Mouse (Mus musculus) lung, postnatal 14 days (tissue): ENCODE results near the gene Tgfb1i1.

Experiments
- DNase-seq: peaks from one replicate; pipeline ENCODE4 v3.0.0; 2021

Gene Tgfb1i1

DNA sequence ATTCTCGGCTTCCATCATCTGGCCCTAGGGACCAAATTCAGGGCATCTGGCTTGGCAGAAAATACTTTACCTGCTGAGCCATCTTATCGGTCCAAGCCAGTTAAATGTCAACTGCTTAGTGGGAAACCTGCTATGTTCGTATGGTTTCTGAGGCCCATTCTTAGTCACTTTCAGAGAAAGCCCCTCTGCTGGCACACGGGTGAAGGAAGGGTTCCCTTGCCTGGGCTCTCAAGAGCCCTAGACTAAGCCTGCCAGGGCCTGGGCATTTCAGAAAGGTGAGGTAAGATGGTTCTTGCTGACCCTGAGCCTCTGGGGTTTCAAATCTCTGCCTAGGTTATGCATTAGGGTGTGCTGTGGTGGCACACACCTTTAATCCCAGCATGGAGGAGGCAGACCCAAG is 1.1 kb upstream of the Tgfb1i1 start:
- no peak for DNase-seq

- peak; percentile 95 for DNase-seq
These were observed 831 bp downstream of the Tgfb1i1 start for GRCm38 (mm10) chr7:128247443-128247842.

DNA sequence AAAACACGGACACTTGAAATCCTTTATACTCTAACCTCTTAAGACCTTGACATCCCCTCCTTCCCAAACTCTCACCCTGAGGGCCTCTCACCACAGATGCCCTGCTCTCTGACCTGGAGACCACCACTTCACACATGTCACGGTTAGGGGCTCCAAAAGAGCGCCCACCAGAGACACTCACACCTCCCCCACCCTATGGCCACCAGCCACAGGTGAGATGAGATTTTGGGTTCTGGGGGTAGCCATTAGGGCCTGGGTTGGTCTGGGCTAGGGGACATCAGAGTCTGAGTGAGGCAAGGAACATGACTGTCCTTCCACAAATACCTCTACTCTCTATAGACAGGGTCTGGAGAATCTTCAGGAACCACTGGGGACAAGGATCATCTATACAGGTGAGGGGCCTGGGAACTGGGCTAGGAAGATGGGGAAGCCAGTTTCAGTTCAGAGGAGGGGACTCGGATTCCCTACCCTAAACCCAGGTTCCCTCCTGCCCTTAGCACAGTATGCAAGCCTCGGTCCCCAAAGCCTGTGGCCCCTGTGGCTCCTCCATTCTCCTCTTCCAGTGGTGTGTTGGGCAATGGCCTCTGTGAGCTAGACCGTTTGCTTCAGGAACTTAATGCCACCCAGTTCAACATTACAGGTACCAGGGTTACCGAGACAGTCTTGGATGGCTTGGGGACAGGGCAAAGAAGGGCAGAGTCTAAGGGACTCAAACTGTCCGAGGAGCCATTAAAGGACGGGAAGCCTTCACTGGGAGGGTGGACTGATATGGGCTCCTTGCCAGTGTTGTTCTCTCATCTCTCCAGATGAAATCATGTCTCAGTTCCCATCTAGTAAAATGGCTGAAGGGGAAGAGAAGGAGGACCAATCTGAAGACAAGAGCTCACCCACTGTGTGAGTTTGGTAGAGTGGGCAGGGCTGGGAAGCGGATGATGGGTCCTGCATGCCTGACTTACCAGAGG is 1.8 kb downstream of the Tgfb1i1 start:
- no peak for DNase-seq

DNA sequence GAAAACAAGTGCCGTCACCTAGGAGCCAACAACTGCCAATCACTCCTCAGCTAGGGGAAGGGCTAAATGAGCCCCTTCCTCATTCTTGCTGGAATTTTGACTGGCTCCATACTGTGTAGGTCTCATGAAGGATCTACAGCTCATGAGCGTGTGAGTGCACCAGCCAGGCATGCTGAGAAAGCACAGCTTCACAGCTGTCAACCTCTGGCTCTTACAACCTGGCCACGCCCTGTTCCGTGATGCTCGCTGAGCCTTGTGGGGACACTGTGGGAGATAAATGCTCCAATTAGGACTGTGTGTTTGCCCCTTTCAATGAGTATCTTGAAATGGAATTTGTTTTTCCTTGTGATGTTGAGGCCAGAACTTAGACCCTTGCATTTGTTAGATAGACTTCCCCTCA is 3.4 kb downstream of the Tgfb1i1 start:
- DNase-seq: no peak

DNA sequence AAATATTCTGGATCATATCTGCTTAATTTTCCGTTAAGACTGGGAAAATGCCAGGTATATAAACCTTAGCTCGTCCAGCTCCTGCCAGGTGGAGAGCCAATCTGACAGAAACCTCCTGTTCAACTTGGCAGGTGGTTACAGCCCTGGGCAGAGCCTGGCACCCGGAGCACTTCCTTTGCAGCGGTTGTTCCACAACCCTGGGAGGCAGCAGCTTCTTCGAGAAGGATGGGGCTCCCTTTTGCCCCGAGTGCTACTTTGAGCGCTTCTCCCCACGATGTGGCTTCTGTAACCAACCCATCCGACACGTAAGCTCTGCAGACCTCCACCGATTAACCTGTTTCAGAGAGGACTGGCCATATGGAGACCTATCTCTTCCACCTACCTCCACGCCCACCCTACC is 5.3 kb downstream of the Tgfb1i1 start:
- DNase-seq: no peak

DNA sequence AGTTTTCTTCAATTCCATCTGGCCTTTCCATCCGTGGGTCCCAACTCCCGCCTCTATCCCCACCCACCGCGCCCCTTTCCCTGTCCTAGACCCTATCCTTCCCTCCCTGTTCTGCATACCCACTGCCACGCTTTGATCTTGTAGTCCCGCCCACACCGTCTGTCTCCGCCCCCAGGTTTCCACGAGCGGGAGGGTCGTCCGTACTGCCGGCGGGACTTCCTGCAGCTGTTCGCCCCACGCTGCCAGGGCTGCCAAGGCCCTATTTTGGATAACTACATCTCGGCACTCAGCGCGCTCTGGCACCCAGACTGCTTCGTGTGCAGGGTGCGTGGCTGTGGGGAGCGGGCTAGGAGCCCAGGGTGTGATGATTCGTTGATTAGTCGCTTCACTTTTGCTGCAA is 6.0 kb downstream of the Tgfb1i1 start:
- DNase-seq: peak; percentile 39

- no peak for DNase-seq
These were observed 8.4 kb downstream of the Tgfb1i1 start for GRCm38 (mm10) chr7:128254978-128255377.

GRCm38 (mm10) chr7:128255757-128256156 is 9.1 kb downstream of the Tgfb1i1 start:
- no peak for DNase-seq

DNA sequence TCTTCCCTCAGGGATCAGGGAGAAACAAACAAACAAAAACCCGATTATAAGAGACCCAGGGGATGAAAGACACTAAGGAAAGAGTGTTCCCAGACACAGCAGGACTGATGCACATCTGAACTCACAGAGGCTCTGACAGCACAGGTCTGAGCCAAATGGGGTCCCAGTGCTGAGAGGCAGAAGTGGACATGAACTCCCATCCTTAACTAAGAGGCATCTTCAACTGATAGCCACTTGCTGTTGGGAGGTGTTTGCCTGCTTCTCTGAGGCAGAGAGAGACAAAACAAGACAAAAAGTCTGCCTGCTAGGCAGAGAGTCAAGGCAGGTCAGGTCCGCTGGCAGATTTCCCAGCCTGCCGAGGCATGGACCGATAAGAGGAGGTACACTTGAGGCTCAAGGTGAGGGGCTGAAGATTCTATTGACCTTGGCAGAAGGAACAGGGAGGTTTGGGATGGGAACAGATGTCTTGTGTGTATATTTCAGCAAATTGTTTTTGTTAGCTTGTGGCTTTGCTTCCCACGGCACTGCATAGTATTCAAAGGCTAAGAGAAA is 10.2 kb downstream of the Tgfb1i1 start:
- peak; percentile 61 for DNase-seq

DNA sequence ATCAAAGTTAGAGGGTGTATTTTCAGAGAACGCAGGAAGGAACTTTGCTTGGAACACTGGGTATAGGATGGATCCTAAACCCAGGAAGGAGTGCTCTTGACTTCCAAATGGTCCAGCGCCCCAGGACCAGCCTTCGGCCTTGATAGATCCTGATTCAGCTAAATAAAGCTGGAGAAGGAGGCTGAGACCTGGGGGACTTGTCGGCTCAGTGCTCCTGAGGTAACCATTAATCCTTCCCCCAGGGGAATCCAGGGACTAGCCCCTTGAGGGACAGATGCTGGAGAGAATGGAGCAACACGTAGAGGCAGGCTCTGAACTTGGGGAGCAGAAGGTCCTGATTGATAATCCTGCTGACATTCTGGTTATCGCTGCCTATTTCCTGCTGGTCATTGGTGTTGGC is 18.8 kb downstream of the Tgfb1i1 start, which contains the start of gene Slc5a2:
Gene Slc5a2 (plus strand): TSS at position 247 of the 400 bp plus-strand sequence.
- no peak for DNase-seq

- DNase-seq: no peak
These were observed 19.4 kb downstream of the Tgfb1i1 start for GRCm38 (mm10) chr7:128266056-128266455.

- DNase-seq: no peak
These were observed 20.8 kb downstream of the Tgfb1i1 start for GRCm38 (mm10) chr7:128267391-128267790.

DNA sequence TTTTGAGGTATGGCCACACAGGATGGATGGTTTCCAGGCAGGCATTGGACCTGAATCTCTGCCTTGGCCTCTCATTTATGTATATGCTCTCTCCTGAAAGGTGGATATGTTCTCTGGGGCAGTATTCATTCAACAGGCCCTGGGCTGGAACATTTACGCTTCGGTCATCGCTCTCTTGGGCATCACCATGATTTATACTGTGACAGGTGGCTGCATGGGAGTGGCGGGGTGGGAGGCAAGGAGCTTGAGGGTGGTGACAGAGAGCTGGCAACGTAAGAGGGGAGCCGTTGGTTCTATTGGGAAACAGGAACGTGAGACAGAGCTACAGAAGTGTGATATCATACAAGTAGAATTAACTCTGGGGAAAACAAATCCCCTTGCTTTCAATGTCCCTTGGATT is 21.2 kb downstream of the Tgfb1i1 start:
- DNase-seq: no peak

- no peak for DNase-seq
These were observed 23.8 kb downstream of the Tgfb1i1 start for GRCm38 (mm10) chr7:128270431-128270850.

DNA sequence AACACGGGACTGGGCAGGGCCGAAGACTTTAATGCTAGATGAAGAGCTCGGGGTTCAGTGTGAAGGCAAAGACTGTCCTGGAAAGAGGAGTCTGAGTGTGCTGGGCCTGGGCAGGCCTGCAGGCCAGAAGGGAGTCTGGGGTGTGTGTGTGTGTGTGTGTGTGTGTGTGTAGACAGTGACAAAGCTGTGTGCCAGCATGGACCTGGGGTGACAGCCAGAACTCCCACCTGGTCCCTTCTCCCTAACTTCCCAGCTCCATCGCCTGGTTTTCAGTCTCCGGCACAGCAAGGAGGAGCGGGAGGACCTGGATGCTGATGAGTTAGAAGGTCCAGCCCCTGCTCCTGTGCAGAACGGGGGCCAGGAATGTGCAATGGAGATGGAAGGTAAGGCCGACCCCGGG is 24.9 kb downstream of the Tgfb1i1 start:
- no peak for DNase-seq

DNA sequence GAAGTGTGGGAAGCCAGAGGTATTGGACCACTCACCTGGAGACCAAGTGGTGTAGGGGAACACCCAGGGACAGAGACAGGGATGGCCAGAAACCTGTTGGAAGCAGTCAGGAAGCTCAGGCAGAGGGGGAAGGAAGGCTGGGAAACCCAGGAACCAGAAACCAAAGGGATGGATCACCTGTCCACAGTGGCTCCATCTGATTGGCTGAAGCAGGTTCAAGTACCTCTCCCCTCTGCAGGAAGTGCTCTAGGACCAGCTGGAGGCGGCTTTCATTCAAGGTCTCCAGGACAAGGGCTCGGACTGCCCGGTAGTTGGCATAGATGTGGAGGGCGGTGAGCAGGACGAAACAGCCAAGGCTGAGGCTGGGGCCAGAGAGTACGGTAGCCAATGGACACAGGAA is 29.4 kb downstream of the Tgfb1i1 start:
- DNase-seq: no peak

DNA sequence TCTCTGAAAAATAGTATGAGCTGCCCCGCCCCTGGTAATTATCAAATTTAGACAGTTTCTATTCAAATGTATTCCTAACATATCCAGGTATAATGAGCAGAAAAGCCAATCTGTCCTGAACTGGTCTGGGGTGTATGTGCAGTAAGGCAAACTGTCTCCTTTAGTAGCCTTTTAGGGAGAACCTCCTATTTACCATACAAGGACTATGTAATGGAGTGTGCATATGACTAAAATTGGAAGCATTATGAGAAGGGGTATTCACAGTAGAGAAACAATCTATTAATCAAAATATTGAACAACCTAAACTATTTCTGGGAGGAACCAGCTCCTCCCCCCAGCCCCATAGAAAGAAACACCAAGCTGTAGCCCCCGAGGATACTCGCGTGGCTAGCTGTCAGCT is 33.1 kb downstream of the Tgfb1i1 start:
- no peak for DNase-seq

DNA sequence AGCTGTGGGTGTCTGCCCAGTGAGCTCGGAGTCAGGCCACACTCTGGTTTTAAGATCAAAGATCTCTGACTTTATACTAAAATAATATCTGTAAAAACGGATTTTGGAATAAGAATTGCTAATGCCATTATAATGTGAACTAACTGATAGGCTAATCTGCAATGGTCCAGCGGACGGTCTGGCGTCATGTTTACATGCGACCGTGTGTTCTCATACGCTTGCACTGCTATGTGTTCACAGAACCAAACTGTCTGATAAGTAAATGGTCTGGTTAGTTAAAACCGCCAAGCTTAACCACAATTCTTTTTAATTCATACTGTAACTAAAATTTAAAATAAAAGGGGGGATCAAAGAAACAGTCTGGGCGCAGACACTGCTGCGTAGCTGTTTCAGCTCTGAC is 35.2 kb downstream of the Tgfb1i1 start:
- DNase-seq: no peak

- DNase-seq: no peak
These were observed 36.1 kb downstream of the Tgfb1i1 start for GRCm38 (mm10) chr7:128282532-128283244.

- DNase-seq: no peak
These were observed 37.4 kb downstream of the Tgfb1i1 start for GRCm38 (mm10) chr7:128284047-128284446.

GRCm38 (mm10) chr7:128285060-128285459 is 38.4 kb downstream of the Tgfb1i1 start:
- no peak for DNase-seq

DNA sequence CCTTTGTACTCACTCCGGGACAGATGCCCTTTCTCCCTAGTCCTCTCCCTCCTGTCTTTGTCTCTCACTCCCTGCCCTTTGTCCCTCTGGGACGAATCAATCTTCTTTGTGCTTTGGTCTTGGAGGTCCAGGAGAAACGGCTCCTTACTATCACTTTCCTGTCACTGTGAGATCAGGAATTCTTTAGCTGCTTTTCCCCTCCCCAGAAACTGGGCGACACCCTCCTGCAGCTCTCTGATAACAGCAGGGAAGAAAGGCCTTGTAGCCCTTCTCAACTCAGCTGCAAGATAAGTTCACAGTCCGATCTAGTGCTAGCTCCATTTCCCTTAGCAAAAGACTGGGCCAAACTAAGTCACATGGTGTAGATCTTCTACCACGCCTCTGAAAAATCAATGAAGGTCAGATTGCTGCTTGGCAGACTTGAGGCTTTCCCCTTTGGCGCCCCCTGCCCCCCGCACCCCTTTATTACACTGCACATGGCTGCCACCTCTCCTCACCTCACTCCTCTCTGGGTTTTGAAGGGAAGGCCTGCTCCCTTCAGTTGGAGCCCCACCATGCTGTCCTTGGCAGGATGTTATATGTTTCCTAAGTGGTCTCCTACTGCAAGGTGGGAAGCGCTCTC is 42.4 kb downstream of the Tgfb1i1 start:
- no peak for DNase-seq

DNA sequence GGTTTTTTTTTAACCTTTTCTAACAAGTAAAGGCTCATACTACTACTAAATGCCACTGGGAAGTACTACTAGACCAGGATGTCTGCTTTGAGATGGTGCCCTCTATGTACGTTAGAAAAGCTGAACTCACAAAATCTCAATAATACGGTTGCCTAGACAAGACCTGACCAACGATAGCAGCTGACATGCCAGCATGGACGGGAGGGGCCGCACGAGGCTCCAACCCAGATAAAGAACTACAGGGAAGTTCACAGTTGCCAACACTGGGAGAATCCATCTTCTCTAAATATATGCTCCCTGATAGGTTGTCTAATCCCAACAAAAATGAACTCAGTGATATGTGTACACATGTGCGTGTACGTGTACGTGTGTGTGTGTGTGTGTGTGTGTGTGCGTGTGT is 48.2 kb downstream of the Tgfb1i1 start:
- no peak for DNase-seq
